Mouse (Mus musculus) liver, embryonic 11.5 days (tissue): ENCODE data around the gene Trit1. TPM values are rescaled to one million over a fixed set of nuclear protein-coding genes. Genes with fewer than 3 reads are reported as not detected.
A peak's percentile ranks its signal among the peaks of the same experiment; 100 is the strongest.
"Not testable (repeated sequence)": the region's sequence is repeated elsewhere in the genome, so short reads cannot be mapped to it uniquely, and the experiment has no call there.

ENCODE experiments used
- ATAC-seq: fragments of 200-750 bp; cut with Nextera tagmentation; replicated peaks from 2 replicates; pipeline ENCODE4 v1.8.0; 2017; ENCODE audit warnings: moderate number of reproducible peaks, mild to moderate bottlenecking, moderate TSS enrichment, moderate library complexity; ENCODE audit not compliant: low FRiP score
- DNase-seq: peaks from one replicate; pipeline ENCODE4 v3.0.0-alpha.2; 2017; ENCODE audit warnings: low spot score
- H3K27ac ChIP-seq: fragments of 300-500 bp; sonication (generic); 2 replicates; pipeline ENCODE4 v1.5.1; 2014; ENCODE audit warnings: mild to moderate bottlenecking, low read depth, low read length, control low read depth
- H3K27me3 ChIP-seq: fragments of 300-500 bp; sonication (generic); replicated peaks from 2 replicates; pipeline ENCODE4 v1.6.1; 2014; ENCODE audit warnings: low read length, mixed read lengths; ENCODE audit not compliant: control insufficient read depth, insufficient read depth
- H3K36me3 ChIP-seq: fragments of 300-500 bp; sonication (generic); 2 replicates; pipeline ENCODE4 v1.6.1; 2014; ENCODE audit warnings: mild to moderate bottlenecking, low read length, moderate library complexity, mixed read lengths; ENCODE audit not compliant: control insufficient read depth, insufficient read depth
- H3K4me1 ChIP-seq: fragments of 300-500 bp; sonication (generic); replicated peaks from 2 replicates; pipeline ENCODE4 v1.6.1; 2014; ENCODE audit warnings: low read length, mixed read lengths; ENCODE audit not compliant: control insufficient read depth, insufficient read depth
- H3K4me2 ChIP-seq: fragments of 300-500 bp; sonication (generic); 2 replicates; pipeline ENCODE4 v1.6.1; 2014; ENCODE audit warnings: mild to moderate bottlenecking, control low read depth, moderate library complexity
- H3K4me3 ChIP-seq: fragments of 300-500 bp; sonication (generic); 2 replicates; pipeline ENCODE4 v1.5.1; 2014; ENCODE audit warnings: low read depth, low read length, control low read depth
- H3K9ac ChIP-seq: fragments of 300-500 bp; sonication (generic); 2 replicates; pipeline ENCODE4 v1.6.1; 2014; ENCODE audit warnings: low read depth, low read length, control low read depth
- H3K9me3 ChIP-seq: fragments of 300-500 bp; sonication (generic); 2 replicates; pipeline ENCODE4 v1.6.1; 2016; ENCODE audit warnings: low read length, inconsistent platforms, mixed read lengths; ENCODE audit not compliant: control insufficient read depth
- WGBS: fragments of 180-500 bp; shearing (Covaris S2); extraction: QIAGEN DNeasy Blood & Tissue Kit; methylation state at CpG from one replicate; pipeline ENCODE4 v1.1.7; 2014; 5-methylcytosine and 5-hydroxymethylcytosine counted together
- polyA plus RNA-seq: library from polyadenylated mRNA; unstranded; fragments of >200 nt; fragmentation: Nextera tagmentation; extraction: Ambion mirVana; gene quantifications from 2 replicates; pipeline ENCODE4 v1.2.1, GENCODE M21; 2014

Gene Trit1
- polyA plus RNA-seq, 1 experiment from 2014 or later = 17.2 TPM

GRCm38 (mm10) chr4:122980684-122981083 is 35.7 kb upstream of the Trit1 start:
- Histone ChIP-seq H3K27me3 (peaks cover 21% of the 10 kb centered on the region), H3K4me2 (no peak overlapping the region), H3K27ac (no peak overlapping the region), H3K4me3 (no peak overlapping the region), H3K9ac (no peak overlapping the region), H3K9me3 (no peaks in the 10 kb centered on the region), H3K4me1 (0 out of 2 replicates have a peak, but pooled peaks cover 2% of the 10 kb centered on the region), H3K36me3 (no peaks in the 10 kb centered on the region)
- WGBS = 78% methylated on average over 2 of the region's 2 CpGs
- DNase-seq (no peak), ATAC-seq (no peak)

- 52% methylated on average over 7 of the region's 7 CpGs for WGBS
These were observed 35.2 kb upstream of the Trit1 start for GRCm38 (mm10) chr4:122981238-122981637.

GRCm38 (mm10) chr4:122981930-122982329 is 34.5 kb upstream of the Trit1 start:
- Histone ChIP-seq H3K4me1 (0 out of 2 replicates have a peak, but pooled peaks cover 2% of the 10 kb centered on the region), H3K4me2 (no peak overlapping the region), H3K9ac (no peak overlapping the region), H3K27ac (no peak overlapping the region), H3K27me3 (peaks cover 21% of the 10 kb centered on the region), H3K9me3 (no peaks in the 10 kb centered on the region), H3K36me3 (no peaks in the 10 kb centered on the region), H3K4me3 (no peak overlapping the region)
- DNase-seq = no peak
- ATAC-seq = peak; percentile 24; the same call in 1 of the 2 replicates
- 42% methylated on average over 3 of the region's 3 CpGs for WGBS

More at GRCm38 (mm10) chr4:122981238-122981637, 35.2 kb upstream of the Trit1 start:
- DNase-seq (no peak), ATAC-seq (no peak)
- Histone ChIP-seq H3K9ac (no peak overlapping the region), H3K9me3 (no peaks in the 10 kb centered on the region), H3K4me3 (no peak overlapping the region), H3K27me3 (peaks cover 21% of the 10 kb centered on the region), H3K4me2 (no peak overlapping the region), H3K27ac (no peak overlapping the region), H3K4me1 (0 out of 2 replicates have a peak, but pooled peaks cover 2% of the 10 kb centered on the region), H3K36me3 (no peaks in the 10 kb centered on the region)

- Histone ChIP-seq H3K9ac (no peak overlapping the region), H3K4me3 (no peak overlapping the region), H3K27ac (no peak overlapping the region), H3K4me1 (0 out of 2 replicates have a peak, but pooled peaks cover 2% of the 10 kb centered on the region), H3K4me2 (no peak overlapping the region), H3K9me3 (no peaks in the 10 kb centered on the region), H3K36me3 (no peaks in the 10 kb centered on the region), H3K27me3 (peaks cover 21% of the 10 kb centered on the region)
- no peak for DNase-seq
- ATAC-seq = no peak
- 73% methylated on average over 3 of the region's 3 CpGs for WGBS
These were observed 33.9 kb upstream of the Trit1 start for GRCm38 (mm10) chr4:122982537-122982936.

- H3K4me2 ChIP-seq = peak overlapping the region; percentile 40
- no peak overlapping the region for H3K27ac ChIP-seq
- no peaks in the 10 kb centered on the region for H3K36me3 ChIP-seq
- H3K4me1 ChIP-seq = 0 out of 2 replicates have a peak, but pooled peaks cover 2% of the 10 kb centered on the region
- no peaks in the 10 kb centered on the region for H3K9me3 ChIP-seq
- DNase-seq = no peak
- 22% methylated on average over 17 of the region's 17 CpGs for WGBS
- H3K4me3 ChIP-seq = no peak overlapping the region
- H3K9ac ChIP-seq = no peak overlapping the region
- no peak for ATAC-seq
- H3K27me3 ChIP-seq = peaks cover 21% of the 10 kb centered on the region
These were observed 32.7 kb upstream of the Trit1 start for GRCm38 (mm10) chr4:122983486-122984261.

GRCm38 (mm10) chr4:122985110-122985509 is 31.3 kb upstream of the Trit1 start:
- Histone ChIP-seq H3K9me3 (no peaks in the 10 kb centered on the region), H3K27ac (no peak overlapping the region), H3K27me3 (peaks cover 21% of the 10 kb centered on the region), H3K4me3 (no peak overlapping the region), H3K9ac (no peak overlapping the region), H3K4me2 (no peak overlapping the region), H3K4me1 (0 out of 2 replicates have a peak, but pooled peaks cover 2% of the 10 kb centered on the region), H3K36me3 (no peaks in the 10 kb centered on the region)
- ATAC-seq (peak; percentile 69), DNase-seq (no peak)
- 36% methylated on average over 8 of the region's 8 CpGs for WGBS

GRCm38 (mm10) chr4:122987421-122987820 is 29.0 kb upstream of the Trit1 start:
- H3K9ac ChIP-seq = no peak overlapping the region
- DNase-seq (no peak), ATAC-seq (no peak)
- WGBS = 36% methylated on average over 4 of the region's 4 CpGs
- H3K4me3 ChIP-seq = no peak overlapping the region
- no peaks in the 10 kb centered on the region for H3K36me3 ChIP-seq
- H3K9me3 ChIP-seq = 0 out of 2 replicates have a peak, but pooled peaks cover 2% of the 10 kb centered on the region
- no peak overlapping the region for H3K27ac ChIP-seq
- peaks cover 20% of the 10 kb centered on the region for H3K27me3 ChIP-seq
- 0 out of 2 replicates have a peak, but pooled peaks cover 2% of the 10 kb centered on the region for H3K4me1 ChIP-seq
- H3K4me2 ChIP-seq = no peak overlapping the region

- 39% methylated on average over 3 of the region's 3 CpGs for WGBS
- not testable (repeated sequence) for H3K9me3 ChIP-seq, ATAC-seq, H3K4me1 ChIP-seq, H3K36me3 ChIP-seq, H3K4me2 ChIP-seq, DNase-seq, H3K4me3 ChIP-seq, H3K27ac ChIP-seq, H3K9ac ChIP-seq
- peaks cover 14% of the 10 kb centered on the region for H3K27me3 ChIP-seq
These were observed 28.4 kb upstream of the Trit1 start for GRCm38 (mm10) chr4:122988004-122988403.

- H3K4me3 ChIP-seq = no peak overlapping the region
- no peak overlapping the region for H3K4me2 ChIP-seq
- H3K9ac ChIP-seq = no peak overlapping the region
- DNase-seq (no peak), ATAC-seq (no peak)
- WGBS = 54% methylated on average over 1 of the region's 1 CpGs
- H3K27ac ChIP-seq = no peak overlapping the region
- 0 out of 2 replicates have a peak, but pooled peaks cover 2% of the 10 kb centered on the region for H3K9me3 ChIP-seq
- H3K4me1 ChIP-seq = no peaks in the 10 kb centered on the region; the same call in 1 of the 2 replicates
- H3K27me3 ChIP-seq = peaks cover 9% of the 10 kb centered on the region
- H3K36me3 ChIP-seq = no peaks in the 10 kb centered on the region
These were observed 25.2 kb upstream of the Trit1 start for GRCm38 (mm10) chr4:122991177-122991576.
